8 mouse cellular contexts compared by ENCODE assay signal in the genomic region with DNA sequence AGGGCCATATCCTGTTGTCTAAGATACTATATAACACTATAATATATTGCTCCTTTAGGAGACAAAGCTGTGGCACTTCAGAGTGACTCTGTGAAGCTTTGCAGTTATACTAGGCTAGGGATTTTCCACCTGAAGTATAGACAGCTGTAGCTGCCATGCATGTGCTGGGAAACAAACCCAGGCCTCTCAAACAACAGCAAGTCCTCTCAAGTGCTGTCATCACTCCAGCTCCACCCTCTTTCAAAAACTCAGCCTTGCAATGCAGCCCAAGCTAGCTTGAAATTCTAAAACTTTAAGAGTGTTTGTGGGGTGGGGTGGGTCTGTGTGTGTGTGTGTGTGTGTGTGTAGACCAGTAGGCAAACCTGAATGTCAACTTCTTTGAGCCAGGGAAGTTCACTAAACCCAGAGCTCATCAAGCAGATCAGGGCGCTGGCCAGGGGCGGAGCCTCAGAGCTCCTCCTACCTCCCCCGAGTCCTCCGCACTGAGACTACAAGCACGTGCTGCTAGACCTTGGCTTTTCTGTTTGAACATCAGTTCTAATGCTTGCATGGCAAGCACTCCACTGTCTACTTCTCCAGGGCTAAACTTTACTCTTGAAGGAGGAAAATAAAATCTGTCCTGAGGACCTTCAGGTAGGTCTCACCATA. TPM values are rescaled to one million over a fixed set of nuclear protein-coding genes. Genes with fewer than 3 reads are reported as not detected.
DNase-seq lines count a peak whose midpoint lies in the region; ATAC-seq lines count a peak whose summit lies in the region.

No protein-coding gene starts in this region.

- no peaks in the 10 kb centered on the region for H3K27me3 ChIP-seq in forebrain, embryonic 11.5 days (ENCODE audit: control insufficient read depth, insufficient read depth, low read length)
- H3K27me3 ChIP-seq in forebrain, embryonic 16.5 days (replicated peaks; ENCODE audit: control insufficient read depth, insufficient read depth, low read length): no peaks in the 10 kb centered on the region
- no peaks in the 10 kb centered on the region for H3K27me3 ChIP-seq in embryonic facial prominence, embryonic 12.5 days

- WGBS in forebrain, embryonic 11.5 days: 6% methylated on average over 5 of the region's 5 CpGs
- WGBS in forebrain, embryonic 16.5 days: 9% methylated on average over 5 of the region's 5 CpGs
- WGBS in embryonic facial prominence, embryonic 12.5 days: 11% methylated on average over 5 of the region's 5 CpGs

- no peak overlapping the region for H3K4me3 ChIP-seq in forebrain, embryonic 11.5 days (ENCODE audit: low read depth, low read length)
- H3K4me3 ChIP-seq in forebrain, embryonic 16.5 days (replicated peaks; ENCODE audit: low read length): no peak overlapping the region
- H3K4me3 ChIP-seq in embryonic facial prominence, embryonic 12.5 days: no peak overlapping the region

- no peaks in the 10 kb centered on the region for H3K9me3 ChIP-seq in forebrain, embryonic 11.5 days (ENCODE audit: control insufficient read depth, low read length)
- H3K9me3 ChIP-seq in forebrain, embryonic 16.5 days (ENCODE audit: control insufficient read depth, low read length): no peaks in the 10 kb centered on the region
- H3K9me3 ChIP-seq in embryonic facial prominence, embryonic 12.5 days: no peaks in the 10 kb centered on the region

- no peaks in the 10 kb centered on the region for H3K4me1 ChIP-seq in forebrain, embryonic 11.5 days (replicated peaks; ENCODE audit: control insufficient read depth, insufficient read depth, low read length)
- H3K4me1 ChIP-seq in forebrain, embryonic 16.5 days (replicated peaks; ENCODE audit: control insufficient read depth, insufficient read depth, low read length): peaks cover 3% of the 10 kb centered on the region; the same call in 1 of the 2 replicates
- H3K4me1 ChIP-seq in embryonic facial prominence, embryonic 12.5 days: peaks cover 4% of the 10 kb centered on the region; the same call in 1 of the 2 replicates

- peak; percentile 55 for ATAC-seq in forebrain, embryonic 11.5 days (replicated peaks; ENCODE audit: low FRiP score)
- no peak for ATAC-seq in forebrain, embryonic 16.5 days
- ATAC-seq in embryonic facial prominence, embryonic 12.5 days (ENCODE audit: insufficient number of reproducible peaks, insufficient read depth, low FRiP score, low TSS enrichment): peak; percentile 86

- intact Hi-C loops in left cerebral cortex, postnatal 14 days (cut with DNase I): no loop called here

- no peak overlapping the region for H3K4me2 ChIP-seq in forebrain, embryonic 11.5 days (ENCODE audit: low read depth, low read length, severe bottlenecking)
- no peak overlapping the region for H3K4me2 ChIP-seq in forebrain, embryonic 16.5 days (ENCODE audit: low read length)
- peak overlapping the region; percentile 27 for H3K4me2 ChIP-seq in embryonic facial prominence, embryonic 12.5 days (replicated peaks)

- no peak overlapping the region for H3K9ac ChIP-seq in forebrain, embryonic 11.5 days (ENCODE audit: low read length)
- H3K9ac ChIP-seq in forebrain, embryonic 16.5 days (replicated peaks; ENCODE audit: low read depth, low read length): no peak overlapping the region
- H3K9ac ChIP-seq in embryonic facial prominence, embryonic 12.5 days: no peak overlapping the region

- DNase-seq in forebrain, embryonic 11.5 days (ENCODE audit: low spot score): no peak
- DNase-seq in kidney, postnatal 10 days: peak; percentile 34
- peak; percentile 19 for DNase-seq in lung, postnatal 25 days (ENCODE audit: low spot score)
- DNase-seq in yolk sac, embryonic 10.5 days (ENCODE audit: low spot score): peak; percentile 71
- DNase-seq in left cerebral cortex, postnatal 14 days (ENCODE audit: low spot score in 2 of 2): no peak
- DNase-seq in left cerebral cortex, adult 9 months (ENCODE audit: low spot score in 2 of 2): no peak

- no peaks in the 10 kb centered on the region for H3K36me3 ChIP-seq in forebrain, embryonic 11.5 days (ENCODE audit: control insufficient read depth, insufficient read depth, low read length)
- no peaks in the 10 kb centered on the region for H3K36me3 ChIP-seq in forebrain, embryonic 16.5 days (ENCODE audit: control insufficient read depth, insufficient read depth)
- no peaks in the 10 kb centered on the region for H3K36me3 ChIP-seq in embryonic facial prominence, embryonic 12.5 days

- H3K27ac ChIP-seq in forebrain, embryonic 11.5 days (ENCODE audit: low read depth, low read length): no peak overlapping the region
- H3K27ac ChIP-seq in forebrain, embryonic 16.5 days (ENCODE audit: low read length): no peak overlapping the region
- no peak overlapping the region for H3K27ac ChIP-seq in embryonic facial prominence, embryonic 12.5 days

RNA-seq across cellular contexts. Expression of a gene that starts 5.5 kb away (rescaled TPM):
- 0.29 and 0.47 TPM in 2 replicates for polyA plus RNA-seq in forebrain, embryonic 11.5 days (2014; fragmentation: Nextera tagmentation; extraction: Ambion mirVana)
- polyA plus RNA-seq in forebrain, embryonic 16.5 days (2015; fragmentation: Nextera tagmentation; extraction: Ambion mirVana): not detected in 2 replicates
- 0.13 and 0.14 TPM in 2 replicates for polyA plus RNA-seq in embryonic facial prominence, embryonic 12.5 days (2016; fragmentation: Nextera tagmentation; extraction: Ambion mirVana)
- total RNA-seq in left cerebral cortex, postnatal 14 days (2021): not detected

RNA-seq across cellular contexts. Expression of a gene that starts 56.4 kb away (rescaled TPM):
- 0.09 and 0.11 TPM in 2 replicates for polyA plus RNA-seq in forebrain, embryonic 11.5 days (2014; fragmentation: Nextera tagmentation; extraction: Ambion mirVana)
- 0.14 and 0.24 TPM in 2 replicates for polyA plus RNA-seq in forebrain, embryonic 16.5 days (2015; fragmentation: Nextera tagmentation; extraction: Ambion mirVana)
- 0.11 and 0.19 TPM in 2 replicates for polyA plus RNA-seq in embryonic facial prominence, embryonic 12.5 days (2016; fragmentation: Nextera tagmentation; extraction: Ambion mirVana)
- total RNA-seq in left cerebral cortex, postnatal 14 days (2021): under 1 TPM; 0.22 to 0.30 TPM

Comparison
In these comparisons a context has a peak if more than half of its experiments do, and no peak if none do; other contexts are left out.
1. DNase-seq: peak in kidney, postnatal 10 days (single experiment), lung, postnatal 25 days (single experiment) and yolk sac, embryonic 10.5 days (single experiment); none in forebrain, embryonic 11.5 days (single experiment), left cerebral cortex, postnatal 14 days (0 of 2) and left cerebral cortex, adult 9 months (0 of 2).